Mouse (Mus musculus) forebrain, embryonic 11.5 days (tissue): Measurements from ENCODE around the gene Ulk1. TPM values are rescaled to one million over a fixed set of nuclear protein-coding genes. Genes with fewer than 3 reads are reported as not detected.

Source experiments
- ATAC-seq: fragments of 200-750 bp; cut with Nextera tagmentation; replicated peaks from 2 replicates; pipeline ENCODE4 v1.8.0; 2017; ENCODE audit warnings: moderate TSS enrichment; ENCODE audit not compliant: low FRiP score
- DNase-seq: peaks from one replicate; pipeline ENCODE4 v3.0.0-alpha.2; 2017; ENCODE audit warnings: low spot score
- H3K27ac ChIP-seq: fragments of 300-500 bp; sonication (generic); 2 replicates; pipeline ENCODE4 v1.5.1; 2014; ENCODE audit warnings: low read depth, low read length
- H3K27me3 ChIP-seq: fragments of 300-500 bp; sonication (generic); 2 replicates; pipeline ENCODE4 v1.6.1; 2014; ENCODE audit warnings: mild to moderate bottlenecking, low read length, mixed read lengths; ENCODE audit not compliant: control insufficient read depth, insufficient read depth
- H3K36me3 ChIP-seq: fragments of 300-500 bp; sonication (generic); 2 replicates; pipeline ENCODE4 v1.6.1; 2014; ENCODE audit warnings: mild to moderate bottlenecking, low read length, moderate library complexity, mixed read lengths; ENCODE audit not compliant: control insufficient read depth, insufficient read depth
- H3K4me1 ChIP-seq: fragments of 300-500 bp; sonication (generic); replicated peaks from 2 replicates; pipeline ENCODE4 v1.6.1; 2014; ENCODE audit warnings: low read length, mixed read lengths; ENCODE audit not compliant: control insufficient read depth, insufficient read depth
- H3K4me2 ChIP-seq: fragments of 300-500 bp; sonication (generic); 2 replicates; pipeline ENCODE4 v1.6.1; 2014; ENCODE audit warnings: low read depth, mild to moderate bottlenecking, low read length, moderate library complexity, mixed read lengths; ENCODE audit not compliant: severe bottlenecking
- H3K4me3 ChIP-seq: fragments of 300-500 bp; sonication (generic); 2 replicates; pipeline ENCODE4 v1.5.1; 2014; ENCODE audit warnings: low read depth, low read length
- H3K9ac ChIP-seq: fragments of 300-500 bp; sonication (generic); 2 replicates; pipeline ENCODE4 v1.6.1; 2014; ENCODE audit warnings: low read length
- H3K9me3 ChIP-seq: fragments of 300-500 bp; sonication (generic); 2 replicates; pipeline ENCODE4 v1.6.1; 2016; ENCODE audit warnings: low read length, mixed read lengths; ENCODE audit not compliant: control insufficient read depth
- WGBS: fragments of 180-500 bp; shearing (Covaris S2); extraction: QIAGEN DNeasy Blood & Tissue Kit; methylation state at CpG from one replicate; pipeline ENCODE4 v1.1.7; 2014; 5-methylcytosine and 5-hydroxymethylcytosine counted together
- polyA plus RNA-seq: library from polyadenylated mRNA; unstranded; fragments of >200 nt; fragmentation: Nextera tagmentation; extraction: Ambion mirVana; gene quantifications from 2 replicates; pipeline ENCODE4 v1.2.1, GENCODE M21; 2014

Gene Ulk1
- polyA plus RNA-seq = 39.4 and 42.8 TPM in 2 replicates

GRCm38 (mm10) chr5:110809667-110810325 is at the start of gene Ulk1:
Gene Ulk1 (minus strand): TSS chr5:110810097.
- Histone ChIP-seq H3K4me2 (peak within 1 kb of the TSS; percentile 96), H3K4me1 (peaks cover 12% of the 10 kb centered on the region; the same call in 1 of the 2 replicates), H3K9ac (peak within 1 kb of the TSS; percentile 94), H3K36me3 (no peaks in the 10 kb centered on the region), H3K9me3 (no peaks in the 10 kb centered on the region), H3K27ac (peak within 1 kb of the TSS; percentile 50; the same call in 1 of the 2 replicates), H3K27me3 (no peaks in the 10 kb centered on the region), H3K4me3 (peak within 1 kb of the TSS; percentile 96)
- ATAC-seq (peak; percentile 93), DNase-seq (peak; percentile 100)
- 1% methylated on average over 79 of the region's 80 CpGs for WGBS

DNA sequence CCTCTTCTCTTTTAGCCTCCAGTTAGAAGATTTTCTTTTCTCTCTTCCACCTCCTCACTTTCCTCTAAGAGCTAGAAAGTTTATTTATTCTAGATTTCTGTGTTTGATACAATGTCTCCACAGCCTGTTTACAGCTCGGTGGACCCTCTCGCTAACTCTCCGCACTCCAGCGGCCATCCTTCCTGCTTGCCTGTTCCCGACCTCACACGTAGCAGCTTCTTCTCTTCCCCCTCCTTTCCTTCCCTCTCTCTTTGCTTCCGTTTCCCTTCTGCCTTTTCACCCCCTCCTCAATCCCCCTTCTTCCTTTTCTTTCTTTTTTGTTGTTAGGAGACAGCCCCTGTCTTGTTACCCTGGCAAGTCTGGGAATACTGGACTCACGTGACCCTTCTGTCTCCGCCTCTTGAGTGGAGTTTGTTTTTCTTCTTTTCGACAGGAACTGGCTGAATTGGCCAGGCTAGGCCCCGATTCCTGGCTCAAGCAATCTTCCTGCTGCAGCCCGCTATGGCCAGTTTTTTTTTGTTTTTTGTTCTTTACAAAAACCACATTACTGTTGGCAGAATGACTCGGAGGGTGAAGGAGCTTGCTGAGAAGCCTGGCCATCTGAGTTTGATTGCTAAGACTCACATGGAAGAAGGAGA is 49.2 kb upstream of the Ulk1 start:
- Histone ChIP-seq H3K4me3 (no peak overlapping the region), H3K9me3 (no peaks in the 10 kb centered on the region), H3K9ac (no peak overlapping the region), H3K4me1 (no peaks in the 10 kb centered on the region), H3K27ac (no peak overlapping the region), H3K27me3 (no peaks in the 10 kb centered on the region), H3K36me3 (no peaks in the 10 kb centered on the region; the same call in 1 of the 2 replicates), H3K4me2 (no peak overlapping the region)
- DNase-seq (no peak), ATAC-seq (no peak)
- WGBS = 77% methylated on average over 13 of the region's 13 CpGs

DNA sequence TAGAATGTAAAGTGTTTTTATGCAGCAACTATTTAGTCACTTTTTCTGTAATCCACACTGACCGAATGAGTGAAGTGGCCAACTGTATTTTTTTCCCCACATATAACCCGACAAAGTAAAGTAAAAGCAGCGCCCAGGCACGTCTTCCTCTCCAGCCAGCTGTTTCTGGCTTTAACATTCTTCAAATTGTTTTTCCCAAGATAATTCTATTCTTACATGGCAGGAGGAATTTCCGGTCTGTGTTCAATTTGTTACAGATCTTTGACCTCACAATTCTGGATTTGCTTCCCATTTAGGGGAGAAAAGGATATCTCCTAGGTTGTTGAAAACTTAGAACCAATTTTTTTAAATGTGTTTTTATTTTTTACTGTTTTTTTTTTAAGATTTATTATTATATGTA is 47.2 kb upstream of the Ulk1 start:
- WGBS = 88% methylated on average over 5 of the region's 5 CpGs
- H3K4me3 ChIP-seq = no peak overlapping the region
- H3K27ac ChIP-seq = no peak overlapping the region
- ATAC-seq (no peak), DNase-seq (no peak)
- no peaks in the 10 kb centered on the region for H3K9me3 ChIP-seq
- no peak overlapping the region for H3K9ac ChIP-seq
- no peaks in the 10 kb centered on the region for H3K27me3 ChIP-seq
- no peak overlapping the region for H3K4me2 ChIP-seq
- H3K36me3 ChIP-seq = peaks cover 3% of the 10 kb centered on the region; the same call in 1 of the 2 replicates
- H3K4me1 ChIP-seq = no peaks in the 10 kb centered on the region

DNA sequence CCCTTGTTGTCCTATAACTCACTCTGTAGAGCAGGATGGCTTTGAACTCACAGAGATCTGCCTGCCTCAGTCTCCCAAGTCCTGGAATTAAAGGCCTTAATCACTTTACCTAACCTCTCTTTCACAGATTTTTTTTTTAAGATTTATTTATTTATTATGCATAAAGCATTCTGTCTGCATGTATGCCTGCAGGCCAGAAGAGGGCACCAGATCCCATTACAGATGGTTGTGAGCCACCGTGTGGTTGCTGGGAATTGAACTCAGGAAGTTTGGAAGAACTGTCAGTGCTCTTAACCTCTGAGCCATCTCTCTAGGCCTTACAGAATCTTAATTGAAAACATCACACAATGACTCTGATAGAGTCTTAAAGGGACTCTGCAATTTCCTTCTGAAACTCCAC is 43.1 kb upstream of the Ulk1 start:
- no peak overlapping the region for H3K4me2 ChIP-seq
- H3K27ac ChIP-seq = no peak overlapping the region
- no peaks in the 10 kb centered on the region for H3K27me3 ChIP-seq
- H3K4me3 ChIP-seq = no peak overlapping the region
- 86% methylated on average over 1 of the region's 1 CpGs for WGBS
- H3K36me3 ChIP-seq = peaks cover 7% of the 10 kb centered on the region; the same call in 1 of the 2 replicates
- H3K9ac ChIP-seq = no peak overlapping the region
- DNase-seq = no peak
- no peaks in the 10 kb centered on the region for H3K4me1 ChIP-seq
- no peaks in the 10 kb centered on the region for H3K9me3 ChIP-seq
- no peak for ATAC-seq

GRCm38 (mm10) chr5:110841046-110841862 is 31.4 kb upstream of the Ulk1 start:
- no peaks in the 10 kb centered on the region for H3K9me3 ChIP-seq
- H3K27me3 ChIP-seq = no peaks in the 10 kb centered on the region
- 0 out of 2 replicates have a peak, but pooled peaks cover 4% of the 10 kb centered on the region for H3K4me1 ChIP-seq
- ATAC-seq (no peak), DNase-seq (no peak)
- no peak overlapping the region for H3K27ac ChIP-seq
- WGBS = 92% methylated on average over 14 of the region's 14 CpGs
- peak overlapping the region; percentile 5; the same call in 1 of the 2 replicates for H3K4me2 ChIP-seq
- H3K36me3 ChIP-seq = no peaks in the 10 kb centered on the region; the same call in 1 of the 2 replicates
- peak overlapping the region; percentile 56; the same call in 1 of the 2 replicates for H3K4me3 ChIP-seq
- H3K9ac ChIP-seq = no peak overlapping the region

DNA sequence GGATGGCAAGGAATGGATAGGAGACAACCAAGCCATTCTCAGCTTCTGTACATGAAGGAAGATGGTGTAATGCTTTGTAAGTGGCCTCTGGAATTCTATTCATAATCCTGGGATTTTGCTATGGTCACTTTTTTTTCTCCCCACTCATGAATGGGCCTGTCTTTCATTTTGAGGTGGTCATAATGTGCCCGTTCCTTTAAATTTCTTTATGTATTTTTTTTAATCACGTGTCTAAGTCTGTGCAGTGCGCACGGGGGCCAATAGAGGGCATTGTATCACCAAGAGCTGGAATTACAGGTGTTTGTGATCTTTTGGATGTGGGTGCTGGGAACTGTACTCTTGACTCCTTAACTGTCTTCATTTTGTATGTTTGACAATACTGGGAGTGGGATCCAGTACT is 30.6 kb upstream of the Ulk1 start:
- H3K9me3 ChIP-seq = no peaks in the 10 kb centered on the region
- ATAC-seq = no peak
- DNase-seq = no peak
- 12% methylated on average over 4 of the region's 4 CpGs for WGBS
- H3K4me2 ChIP-seq = peak overlapping the region; percentile 72
- H3K36me3 ChIP-seq = no peaks in the 10 kb centered on the region; the same call in 1 of the 2 replicates
- H3K27ac ChIP-seq = peak overlapping the region; percentile 77
- peak overlapping the region; percentile 56 for H3K4me3 ChIP-seq
- H3K9ac ChIP-seq = peak overlapping the region; percentile 74
- no peaks in the 10 kb centered on the region for H3K27me3 ChIP-seq
- 0 out of 2 replicates have a peak, but pooled peaks cover 4% of the 10 kb centered on the region for H3K4me1 ChIP-seq

- peak; percentile 99 for ATAC-seq
- under 1% methylated on average over 41 of the region's 41 CpGs for WGBS
- peak within 1 kb of the TSS; percentile 56 for H3K4me3 ChIP-seq
- H3K4me2 ChIP-seq = peak within 1 kb of the TSS; percentile 73
- peak; percentile 96 for DNase-seq
- H3K36me3 ChIP-seq = no peaks in the 10 kb centered on the region; the same call in 1 of the 2 replicates
- H3K4me1 ChIP-seq = 0 out of 2 replicates have a peak, but pooled peaks cover 4% of the 10 kb centered on the region
- H3K27ac ChIP-seq = peak within 1 kb of the TSS; percentile 77
- H3K9ac ChIP-seq = peak within 1 kb of the TSS; percentile 74
- H3K9me3 ChIP-seq = no peaks in the 10 kb centered on the region
- H3K27me3 ChIP-seq = no peaks in the 10 kb centered on the region
These were observed 29.9 kb upstream of the Ulk1 start, which contains the start of the genes Hscb and Chek2 for GRCm38 (mm10) chr5:110839678-110840365. Gene Hscb (minus strand): TSS chr5:110839777. Gene Chek2 (plus strand): TSS chr5:110839979.
